Mouse (Mus musculus) heart, postnatal 0 days (tissue): ENCODE measurements at regions not wholly inside any gene's neighbourhood (a gene's known extent, or its start where the extent isn't known, plus 50 kb on each side); places are given as distances from the start of the nearest gene placed in this dataset.

Experiments
- ATAC-seq: fragments of 200-750 bp; cut with Nextera tagmentation; 2 replicates; pipeline ENCODE4 v1.8.0; 2017; ENCODE audit warnings: low read depth, moderate number of reproducible peaks, moderate library complexity; ENCODE audit not compliant: insufficient read depth
- DNase-seq: peaks from one replicate; pipeline ENCODE4 v3.0.0-alpha.2; 2016; ENCODE audit warnings: low spot score
- H3K27ac ChIP-seq: fragments of 300-500 bp; sonication (generic); 2 replicates; pipeline ENCODE4 v1.5.1; 2014; ENCODE audit warnings: low read depth, mild to moderate bottlenecking
- H3K27me3 ChIP-seq: fragments of 300-500 bp; sonication (generic); 2 replicates; pipeline ENCODE4 v1.6.1; 2014; ENCODE audit warnings: low read length, mixed read lengths; ENCODE audit not compliant: control insufficient read depth, insufficient read depth
- H3K36me3 ChIP-seq: fragments of 300-500 bp; sonication (generic); replicated peaks from 2 replicates; pipeline ENCODE4 v1.6.1; 2014; ENCODE audit warnings: low read length, mixed read lengths; ENCODE audit not compliant: control insufficient read depth, insufficient read depth
- H3K4me1 ChIP-seq: fragments of 300-500 bp; sonication (generic); 2 replicates; pipeline ENCODE4 v1.6.1; 2014; ENCODE audit warnings: antibody characterized with exemption; ENCODE audit not compliant: control insufficient read depth, insufficient read depth
- H3K4me2 ChIP-seq: fragments of 300-500 bp; sonication (generic); 2 replicates; pipeline ENCODE4 v1.6.1; 2014; ENCODE audit warnings: low read depth, mild to moderate bottlenecking, low read length, moderate library complexity
- H3K4me3 ChIP-seq: fragments of 300-500 bp; sonication (generic); 2 replicates; pipeline ENCODE4 v1.5.1; 2014; ENCODE audit warnings: low read depth, low read length
- H3K9ac ChIP-seq: fragments of 300-500 bp; sonication (generic); replicated peaks from 2 replicates; pipeline ENCODE4 v1.6.1; 2014; ENCODE audit warnings: low read depth, low read length, mixed read lengths
- H3K9me3 ChIP-seq: fragments of 300-500 bp; sonication (generic); replicated peaks from 2 replicates; pipeline ENCODE4 v1.6.1; 2016; ENCODE audit warnings: low read length; ENCODE audit not compliant: control insufficient read depth
- CTCF ChIP-seq: IDR thresholded peaks from 2 replicates; pipeline ENCODE4 v1.5.1; 2016; ENCODE audit warnings: antibody characterized with exemption, control low read depth, low read depth
- EP300 ChIP-seq: IDR thresholded peaks from 2 replicates; pipeline ENCODE4 v1.6.1; 2016; ENCODE audit warnings: antibody characterized with exemption, low read depth
- WGBS: fragments of 180-500 bp; shearing (Covaris S2); extraction: QIAGEN DNeasy Blood & Tissue Kit; methylation state at CpG from one replicate; pipeline ENCODE4 v1.1.7; 2014; 5-methylcytosine and 5-hydroxymethylcytosine counted together

- no peak for TF ChIP-seq CTCF
- TF ChIP-seq EP300: no peak
- Histone ChIP-seq H3K9ac (no peak overlapping the region), H3K27me3 (no peaks in the 10 kb centered on the region), H3K9me3 (no peaks in the 10 kb centered on the region), H3K36me3 (no peaks in the 10 kb centered on the region), H3K27ac (no peak overlapping the region), H3K4me1 (no peaks in the 10 kb centered on the region), H3K4me3 (no peak overlapping the region), H3K4me2 (no peak overlapping the region)
- 71% methylated on average over 3 of the region's 3 CpGs for whole genome bisulfite sequencing
- DNase-seq: no peak
- no peak for ATAC-seq
These were observed 503.7 kb upstream of the Frg1 start for GRCm38 (mm10) chr8:41920536-41920935.

- no peak overlapping the region for H3K27ac ChIP-seq
- H3K4me1 ChIP-seq: no peaks in the 10 kb centered on the region
- no peaks in the 10 kb centered on the region for H3K9me3 ChIP-seq
- 48% methylated on average over 2 of the region's 2 CpGs for WGBS
- H3K9ac ChIP-seq: no peak overlapping the region
- no peaks in the 10 kb centered on the region for H3K36me3 ChIP-seq
- no peak for ATAC-seq
- H3K27me3 ChIP-seq: no peaks in the 10 kb centered on the region
- H3K4me2 ChIP-seq: no peak overlapping the region
- no peak overlapping the region for H3K4me3 ChIP-seq
- TF ChIP-seq CTCF: no peak
- no peak for TF ChIP-seq EP300
- DNase-seq: no peak
These were observed 461.3 kb upstream of the Frg1 start for GRCm38 (mm10) chr8:41878029-41878748.

DNA sequence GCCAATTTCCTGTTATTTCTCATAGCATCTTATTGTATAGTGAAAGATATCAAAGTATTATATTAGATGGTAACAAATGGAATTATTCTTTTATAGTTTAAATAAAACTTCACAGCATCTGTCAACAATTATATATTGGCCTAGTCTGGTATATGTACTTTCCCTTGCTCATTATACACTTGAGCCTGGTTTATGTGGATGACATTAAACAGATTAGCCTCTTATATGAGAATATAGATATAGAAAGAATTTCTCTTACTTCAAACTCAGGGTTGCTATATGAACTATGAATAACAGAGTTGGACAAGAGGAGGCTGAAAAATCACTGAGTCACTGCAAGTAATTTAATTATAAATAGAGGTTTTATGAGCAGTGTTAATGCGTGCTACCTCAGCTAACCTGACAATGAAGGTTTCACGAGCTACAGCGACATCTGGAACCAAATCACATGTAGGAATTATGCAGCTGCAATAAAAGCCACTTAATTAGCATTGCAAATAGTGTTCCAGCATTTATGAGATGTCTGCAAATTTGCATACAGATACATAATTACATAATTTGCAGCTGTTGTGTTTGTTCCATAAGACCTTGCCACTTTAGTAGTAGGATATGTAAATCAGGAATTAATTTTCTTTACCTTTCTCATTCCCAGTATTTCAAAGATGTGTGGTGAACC lies 452.9 kb upstream of the Frg1 start:
- H3K4me1 ChIP-seq: no peaks in the 10 kb centered on the region
- no peak overlapping the region for H3K9ac ChIP-seq
- no peak for DNase-seq
- no peaks in the 10 kb centered on the region for H3K9me3 ChIP-seq
- H3K4me2 ChIP-seq: no peak overlapping the region
- ATAC-seq: no peak
- H3K27me3 ChIP-seq: no peaks in the 10 kb centered on the region
- no peak overlapping the region for H3K4me3 ChIP-seq
- TF ChIP-seq CTCF (no peak), EP300 (no peak)
- H3K27ac ChIP-seq: no peak overlapping the region
- H3K36me3 ChIP-seq: no peaks in the 10 kb centered on the region
- WGBS: 70% methylated on average over 3 of the region's 3 CpGs

DNA sequence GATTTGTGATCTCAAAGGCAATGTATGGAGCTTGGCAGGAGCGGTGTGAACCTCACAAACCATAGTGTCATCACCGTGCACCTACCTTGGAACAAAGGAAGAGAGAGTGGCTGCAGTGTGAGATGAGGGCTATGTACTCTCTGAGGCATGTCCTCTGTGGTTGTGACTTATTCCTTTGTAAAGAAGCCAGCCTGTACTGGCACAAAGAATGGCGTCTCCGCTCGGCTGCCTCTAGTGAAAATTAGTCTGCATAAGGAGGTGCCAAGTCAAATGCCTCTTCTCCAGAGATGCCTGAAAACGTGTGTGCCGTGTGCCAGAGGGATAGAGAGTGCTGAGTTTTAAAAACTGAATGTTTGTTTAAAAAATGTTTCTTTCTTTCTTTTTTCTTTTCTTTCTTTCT lies 444.0 kb upstream of the Frg1 start:
- no peak for DNase-seq
- Histone ChIP-seq H3K4me2 (no peak overlapping the region), H3K4me1 (no peaks in the 10 kb centered on the region), H3K27ac (no peak overlapping the region), H3K27me3 (no peaks in the 10 kb centered on the region), H3K36me3 (no peaks in the 10 kb centered on the region), H3K9me3 (no peaks in the 10 kb centered on the region), H3K9ac (no peak overlapping the region), H3K4me3 (no peak overlapping the region)
- ATAC-seq: no peak
- WGBS: 85% methylated on average over 7 of the region's 7 CpGs
- TF ChIP-seq EP300 (no peak), CTCF (no peak)

DNA sequence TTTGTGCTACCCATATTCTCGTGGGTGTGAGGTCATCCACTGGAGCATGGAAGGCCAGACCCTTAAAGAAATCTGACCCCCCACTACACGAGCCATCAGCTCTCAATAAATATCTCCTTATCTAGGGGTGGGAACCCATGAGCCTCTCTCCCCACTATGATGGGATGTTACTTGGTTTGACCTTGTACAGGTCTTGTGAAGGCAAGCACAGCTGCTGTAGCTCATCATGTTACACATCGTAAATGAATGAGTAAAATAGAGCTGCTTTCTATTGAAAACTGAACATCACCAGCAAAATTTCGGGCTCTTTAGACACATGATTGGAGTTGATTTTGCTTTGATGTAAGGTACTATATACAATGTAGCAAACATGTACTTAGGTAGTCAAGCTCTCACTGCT lies 414.8 kb upstream of the Frg1 start:
- Histone ChIP-seq H3K27me3 (no peaks in the 10 kb centered on the region), H3K9me3 (no peaks in the 10 kb centered on the region), H3K36me3 (no peaks in the 10 kb centered on the region), H3K27ac (no peak overlapping the region), H3K4me1 (no peaks in the 10 kb centered on the region), H3K9ac (no peak overlapping the region), H3K4me3 (no peak overlapping the region), H3K4me2 (no peak overlapping the region)
- TF ChIP-seq CTCF: no peak
- no peak for TF ChIP-seq EP300
- WGBS: 71% methylated on average over 4 of the region's 4 CpGs
- ATAC-seq (no peak), DNase-seq (no peak)
